8 mouse cellular contexts compared by ENCODE assay signal in genomic region chr10:80434233-80434592, GRCm38 (mm10). TPM values are rescaled to one million over a fixed set of nuclear protein-coding genes. Genes with fewer than 3 reads are reported as not detected.
DNase-seq lines count a peak whose midpoint lies in the region; ATAC-seq and TF ChIP-seq lines count a peak whose summit lies in the region.

No protein-coding gene starts in this region.

- H3K9me3 ChIP-seq in erythroblast, embryonic 14.5 days (ENCODE audit: control insufficient read depth, low read length): no peaks in the 10 kb centered on the region
- no peaks in the 10 kb centered on the region for H3K9me3 ChIP-seq in liver, embryonic 14.5 days (ENCODE audit: control insufficient read depth, low read length)
- H3K9me3 ChIP-seq in stomach, postnatal 0 days (ENCODE audit: control insufficient read depth, low read length): no peaks in the 10 kb centered on the region

- no peak for TF ChIP-seq POLR2A in testis, adult 2 months (IDR thresholded peaks at IDR 0.05; ENCODE audit: control insufficient read depth, low read depth, low read length)

- no peak for ATAC-seq in erythroblast, adult 5-6 weeks (replicated peaks; ENCODE audit: low FRiP score, poor library complexity, severe bottlenecking)
- peak; percentile 4 for ATAC-seq in liver, embryonic 14.5 days (ENCODE audit: insufficient read depth)
- no peak for ATAC-seq in stomach, postnatal 0 days (ENCODE audit: low FRiP score, low TSS enrichment)

- TF ChIP-seq CTCF in testis, adult 2 months (IDR thresholded peaks at IDR 0.05; ENCODE audit: control insufficient read depth, insufficient read depth, insufficient replicate concordance, low read depth, low read length): no peak
- peak; percentile 41; the same call in 1 of the 2 replicates for TF ChIP-seq CTCF in liver, embryonic 14.5 days (IDR thresholded peaks at IDR 0.05; ENCODE audit: low read depth)
- peak; percentile 33 for TF ChIP-seq CTCF in stomach, postnatal 0 days (IDR thresholded peaks at IDR 0.05; ENCODE audit: low read depth)

- H3K27me3 ChIP-seq in erythroblast, embryonic 14.5 days (ENCODE audit: control insufficient read depth): peaks cover 6% of the 10 kb centered on the region
- no peaks in the 10 kb centered on the region for H3K27me3 ChIP-seq in testis, adult 2 months (ENCODE audit: control insufficient read depth, insufficient read depth, low read length)
- H3K27me3 ChIP-seq in liver, embryonic 14.5 days (ENCODE audit: control insufficient read depth, insufficient read depth, low read length): no peaks in the 10 kb centered on the region
- H3K27me3 ChIP-seq in stomach, postnatal 0 days (ENCODE audit: control insufficient read depth, insufficient read depth, low read length): no peaks in the 10 kb centered on the region

- H3K4me2 ChIP-seq in liver, embryonic 14.5 days (ENCODE audit: low read depth): peak overlapping the region; percentile 95
- H3K4me2 ChIP-seq in stomach, postnatal 0 days (replicated peaks; ENCODE audit: low read depth): no peak overlapping the region

- 8% methylated on average over 8 of the region's 8 CpGs for WGBS in liver, embryonic 14.5 days (ENCODE audit: insufficient replicate concordance)
- 8% methylated on average over 8 of the region's 8 CpGs for WGBS in stomach, postnatal 0 days

- peaks cover 30% of the 10 kb centered on the region for H3K36me3 ChIP-seq in erythroblast, embryonic 14.5 days (ENCODE audit: control insufficient read depth)
- H3K36me3 ChIP-seq in testis, adult 2 months (ENCODE audit: control insufficient read depth, insufficient read depth, low read length): no peaks in the 10 kb centered on the region
- peaks cover 16% of the 10 kb centered on the region for H3K36me3 ChIP-seq in liver, embryonic 14.5 days (replicated peaks; ENCODE audit: control insufficient read depth, insufficient read depth, low read depth)
- 0 out of 2 replicates have a peak, but pooled peaks cover 4% of the 10 kb centered on the region for H3K36me3 ChIP-seq in stomach, postnatal 0 days (ENCODE audit: control insufficient read depth, insufficient read depth, low read length)

- peaks cover 75% of the 10 kb centered on the region for H3K4me1 ChIP-seq in erythroblast, embryonic 14.5 days (ENCODE audit: control insufficient read depth)
- peaks cover 28% of the 10 kb centered on the region for H3K4me1 ChIP-seq in testis, adult 2 months (ENCODE audit: control insufficient read depth, insufficient read depth, low read length)
- peaks cover 34 to 37% of the 10 kb centered on the region in 2 experiments for H3K4me1 ChIP-seq in liver, embryonic 14.5 days (replicated peaks; ENCODE audit: control insufficient read depth in 2 of 2, insufficient read depth in 2 of 2, low read length in 1 of 2)
- peaks cover 6% of the 10 kb centered on the region; the same call in 1 of the 2 replicates for H3K4me1 ChIP-seq in stomach, postnatal 0 days (replicated peaks; ENCODE audit: control insufficient read depth, insufficient read depth)

- H3K27ac ChIP-seq in testis, adult 2 months (ENCODE audit: control insufficient read depth, insufficient read depth, low read depth, low read length): no peak overlapping the region
- H3K27ac ChIP-seq in liver, embryonic 14.5 days: peak overlapping the region; percentile 94
- H3K27ac ChIP-seq in stomach, postnatal 0 days (replicated peaks): 0 out of 2 replicates have a peak overlapping the region, but pooled peaks have one; percentile 4

- TF ChIP-seq EP300 in liver, embryonic 14.5 days (IDR thresholded peaks at IDR 0.05; ENCODE audit: low read depth): no peak
- no peak for TF ChIP-seq EP300 in stomach, postnatal 0 days (optimal IDR thresholded peaks at IDR 0.05)

- DNase-seq in testis, postnatal 10 days (ENCODE audit: low spot score): no peak
- DNase-seq in liver, embryonic 14.5 days (ENCODE audit: low read depth in 3 of 3, low spot score in 3 of 3): no peak
- DNase-seq in stomach, postnatal 0 days (ENCODE audit: low spot score): no peak
- no peak for DNase-seq in right cerebral cortex, postnatal 14 days
- DNase-seq in adrenal gland, adult 2 months: no peak

- peak overlapping the region; percentile 100 for H3K4me3 ChIP-seq in erythroblast, embryonic 14.5 days (replicated peaks)
- H3K4me3 ChIP-seq in testis, adult 2 months (ENCODE audit: control insufficient read depth, low read depth, low read length): peak overlapping the region; percentile 90
- H3K4me3 ChIP-seq in liver, embryonic 14.5 days (ENCODE audit: insufficient read depth in 1 of 2, low read depth in 2 of 2, low read length in 2 of 2): peak overlapping the region; percentile 62 to 71
- H3K4me3 ChIP-seq in stomach, postnatal 0 days (ENCODE audit: low read depth, low read length): no peak overlapping the region

- peak overlapping the region; percentile 72 for H3K9ac ChIP-seq in liver, embryonic 14.5 days (replicated peaks)
- H3K9ac ChIP-seq in stomach, postnatal 0 days (ENCODE audit: low read length): no peak overlapping the region

RNA-seq across cellular contexts. Expression of gene Tcf3, which starts 0.8 kb away (rescaled TPM):
- 61.1 and 64.8 TPM in 2 replicates for polyA plus RNA-seq in erythroblast, embryonic 14.5 days (2012)
- total RNA-seq in erythroblast, adult 5-6 weeks (2015; ENCODE audit: low replicate concordance): 30.7 and 31.1 TPM in 2 replicates
- total RNA-seq in erythroblast, adult 5-6 weeks (2017; ENCODE audit: low replicate concordance): 27.9 and 39.6 TPM in 2 replicates
- polyA plus RNA-seq in testis, adult 2 months (2012; rRNA removed): 13.4 and 14.9 TPM in 2 replicates
- 54.7 and 74.7 TPM in 2 replicates for polyA plus RNA-seq in liver, embryonic 14.5 days (2012; rRNA removed)
- polyA plus RNA-seq in liver, embryonic 14.5 days (2014; fragmentation: Nextera tagmentation; extraction: Ambion mirVana): 41.9 and 55.4 TPM in 2 replicates
- 30.9 and 37.0 TPM in 2 replicates for polyA plus RNA-seq in stomach, postnatal 0 days (2015; fragmentation: Nextera tagmentation; extraction: Ambion mirVana)
- total RNA-seq in adrenal gland, adult 2 months (2021): 10 to 100 TPM; 46.6 to 55.4 TPM
- 148 and 152 TPM in 2 replicates for polyA plus RNA-seq in adrenal gland, adult 2 months (2012; rRNA removed)

RNA-seq across cellular contexts. Expression of gene Uqcr11, which starts 27.6 kb away (rescaled TPM):
- polyA plus RNA-seq in erythroblast, embryonic 14.5 days (2012): 197 and 289 TPM in 2 replicates
- total RNA-seq in erythroblast, adult 5-6 weeks (2015; ENCODE audit: low replicate concordance): 38.2 and 42.4 TPM in 2 replicates
- 56.0 and 60.8 TPM in 2 replicates for total RNA-seq in erythroblast, adult 5-6 weeks (2017; ENCODE audit: low replicate concordance)
- polyA plus RNA-seq in testis, adult 2 months (2012; rRNA removed): 446 and 549 TPM in 2 replicates
- polyA plus RNA-seq in liver, embryonic 14.5 days (2012; rRNA removed): 359 and 571 TPM in 2 replicates
- 729 and 738 TPM in 2 replicates for polyA plus RNA-seq in liver, embryonic 14.5 days (2014; fragmentation: Nextera tagmentation; extraction: Ambion mirVana)
- polyA plus RNA-seq in stomach, postnatal 0 days (2015; fragmentation: Nextera tagmentation; extraction: Ambion mirVana): 859 and 899 TPM in 2 replicates
- 1,000 to 10,000 TPM in 1 of 2 experiments, 100 to 1,000 TPM in 1; 714 to 1,027 TPM for total RNA-seq in adrenal gland, adult 2 months (2021)
- 2,955 and 2,958 TPM in 2 replicates for polyA plus RNA-seq in adrenal gland, adult 2 months (2012; rRNA removed)

RNA-seq across cellular contexts. Expression of gene Mbd3, which starts 34.9 kb away (rescaled TPM):
- polyA plus RNA-seq in erythroblast, embryonic 14.5 days (2012): 24.1 and 26.2 TPM in 2 replicates
- total RNA-seq in erythroblast, adult 5-6 weeks (2015; ENCODE audit: low replicate concordance): 11.9 and 38.4 TPM in 2 replicates
- 10.5 and 21.3 TPM in 2 replicates for total RNA-seq in erythroblast, adult 5-6 weeks (2017; ENCODE audit: low replicate concordance)
- polyA plus RNA-seq in testis, adult 2 months (2012; rRNA removed): 135 and 153 TPM in 2 replicates
- polyA plus RNA-seq in liver, embryonic 14.5 days (2012; rRNA removed): 66.7 and 79.5 TPM in 2 replicates
- 43.7 and 44.3 TPM in 2 replicates for polyA plus RNA-seq in liver, embryonic 14.5 days (2014; fragmentation: Nextera tagmentation; extraction: Ambion mirVana)
- polyA plus RNA-seq in stomach, postnatal 0 days (2015; fragmentation: Nextera tagmentation; extraction: Ambion mirVana): 81.1 and 82.9 TPM in 2 replicates
- 100 to 1,000 TPM; 125 to 146 TPM for total RNA-seq in adrenal gland, adult 2 months (2021)
- polyA plus RNA-seq in adrenal gland, adult 2 months (2012; rRNA removed): 158 and 165 TPM in 2 replicates

RNA-seq across cellular contexts. Expression of gene Mex3d, which starts 46.8 kb away (rescaled TPM):
- 0.53 and 0.55 TPM in 2 replicates for polyA plus RNA-seq in erythroblast, embryonic 14.5 days (2012)
- 1.5 TPM in 1 of 2 replicates, not detected in the other for total RNA-seq in erythroblast, adult 5-6 weeks (2015; ENCODE audit: low replicate concordance)
- 0.51 and 0.70 TPM in 2 replicates for total RNA-seq in erythroblast, adult 5-6 weeks (2017; ENCODE audit: low replicate concordance)
- 596 and 686 TPM in 2 replicates for polyA plus RNA-seq in testis, adult 2 months (2012; rRNA removed)
- polyA plus RNA-seq in liver, embryonic 14.5 days (2012; rRNA removed): 3.2 and 3.3 TPM in 2 replicates
- 0.55 and 1.1 TPM in 2 replicates for polyA plus RNA-seq in liver, embryonic 14.5 days (2014; fragmentation: Nextera tagmentation; extraction: Ambion mirVana)
- 4.1 and 4.5 TPM in 2 replicates for polyA plus RNA-seq in stomach, postnatal 0 days (2015; fragmentation: Nextera tagmentation; extraction: Ambion mirVana)
- total RNA-seq in adrenal gland, adult 2 months (2021): 10 to 100 TPM; 19.2 to 19.5 TPM
- 60.7 and 61.5 TPM in 2 replicates for polyA plus RNA-seq in adrenal gland, adult 2 months (2012; rRNA removed)
